Mouse (Mus musculus) heart, postnatal 4 days (tissue): Measurements from ENCODE around the gene Wars2. TPM values are rescaled to one million over a fixed set of nuclear protein-coding genes. Genes with fewer than 3 reads are reported as not detected.

Source experiments
- DNase-seq: peaks from one replicate; pipeline ENCODE4 v3.0.0; 2021
- total RNA-seq, 2 experiments: library from RNA; stranded (reverse); gene quantifications; 2 replicates each; pipeline ENCODE4 v1.2.3; 2021

Wars2 gene
- total RNA-seq, 2 experiments from 2014 or later: 7.3 to 10.8 TPM

DNA sequence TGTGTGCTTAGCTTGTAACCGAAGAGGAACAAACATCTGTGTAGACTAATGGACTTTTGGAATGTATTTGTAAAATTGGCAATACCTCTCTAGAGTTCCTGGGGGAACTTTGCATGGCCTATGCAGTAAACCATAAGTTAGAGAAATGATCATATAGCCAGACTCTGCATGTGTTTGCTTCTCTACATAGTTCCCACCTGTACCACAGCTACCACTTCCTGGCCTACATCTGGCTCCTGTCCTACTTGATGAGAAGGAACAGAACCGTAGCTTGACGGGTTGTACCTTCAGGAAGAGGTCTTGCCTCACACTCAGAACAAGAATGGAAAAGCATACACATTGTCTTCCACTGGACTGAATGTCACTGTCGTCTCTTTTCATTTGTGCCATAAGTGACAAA, 52.7 kb downstream of the Wars2 start:
- no peak for DNase-seq

DNA sequence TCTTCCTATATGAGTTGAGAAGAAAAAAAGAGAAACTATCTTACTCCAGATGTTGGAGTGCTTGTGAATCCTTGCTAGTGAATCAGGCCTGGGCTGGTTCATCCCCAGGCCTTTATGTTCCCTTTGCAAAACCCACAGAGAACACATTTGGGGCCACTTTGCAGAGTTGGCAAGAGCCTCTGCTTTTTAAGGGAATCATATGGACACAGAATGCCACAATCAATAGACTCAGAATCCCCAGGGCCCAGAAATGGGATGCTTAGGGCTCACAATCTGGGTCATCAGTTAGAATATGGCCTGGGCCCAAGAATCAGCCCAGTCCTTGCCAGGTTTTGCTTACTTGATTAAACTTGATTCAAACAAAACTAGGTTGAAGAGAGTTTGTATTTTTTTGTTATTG, 62.5 kb downstream of the Wars2 start:
- no peak for DNase-seq

DNA sequence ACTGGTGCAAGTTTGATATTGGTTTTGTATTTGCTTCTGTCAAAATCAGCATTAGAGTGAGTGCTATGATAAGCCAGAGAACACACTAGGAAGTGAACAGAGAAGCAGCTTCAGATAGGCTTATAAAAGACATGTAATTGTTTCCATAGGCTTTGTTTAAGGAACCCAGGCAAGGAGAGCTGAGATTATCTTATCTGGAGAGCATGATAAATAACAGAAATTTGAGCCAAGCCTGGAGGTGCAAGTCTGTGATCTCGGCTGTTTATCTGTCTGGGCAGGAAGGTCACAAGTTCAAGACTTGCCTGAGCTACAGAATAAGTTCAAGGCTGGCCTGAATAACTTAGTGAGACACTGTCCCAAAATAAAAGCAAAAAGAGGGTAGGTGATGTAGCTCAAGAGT, 67.5 kb downstream of the Wars2 start:
- DNase-seq: no peak

DNA sequence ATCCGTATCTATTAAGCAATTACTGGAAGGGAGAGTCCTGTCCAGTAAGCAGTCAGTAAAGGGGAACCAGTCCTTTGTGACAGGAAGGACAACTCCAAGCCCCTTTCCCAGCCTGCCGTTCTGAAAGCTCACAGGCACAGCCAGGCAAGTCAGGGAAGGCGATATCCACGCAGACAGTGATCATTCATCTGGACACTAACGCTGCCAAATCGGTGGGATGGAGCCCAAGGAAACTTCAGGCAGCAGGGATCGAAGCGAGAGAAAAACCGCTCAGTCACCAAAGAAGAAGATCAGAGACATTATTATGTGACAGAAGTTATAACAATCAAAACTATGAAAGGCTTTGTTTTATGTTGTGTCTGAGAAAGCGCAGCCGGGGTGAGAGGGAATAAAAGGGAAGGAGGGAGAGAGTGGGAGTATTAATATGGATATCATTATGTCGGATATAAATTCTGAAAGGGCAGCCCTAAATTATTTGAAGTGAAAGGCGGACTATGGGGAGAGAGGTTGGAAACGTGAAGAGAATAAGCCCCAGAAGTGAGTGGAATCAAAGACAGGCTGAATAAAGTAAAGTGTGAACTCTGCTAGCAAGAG, 70.3 kb downstream of the Wars2 start:
- no peak for DNase-seq

DNA sequence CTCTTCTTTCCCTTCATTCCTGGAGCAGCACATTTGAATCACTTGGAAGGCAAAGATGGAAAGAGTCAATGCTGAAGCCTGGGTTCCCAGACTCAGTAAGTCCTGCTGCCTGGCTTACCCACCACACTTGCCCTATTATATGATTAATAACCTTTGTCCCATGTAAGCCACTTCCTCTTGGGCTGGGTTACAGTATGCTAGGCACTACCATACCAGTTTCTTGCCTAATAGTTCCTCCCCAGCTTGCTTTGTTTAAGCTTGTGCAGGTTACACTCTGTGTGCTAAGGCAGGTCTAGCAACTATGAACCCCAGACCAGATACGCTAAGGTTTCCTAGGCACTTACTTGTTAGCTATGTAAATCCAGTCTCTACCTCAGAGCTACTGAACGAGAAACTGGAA, 86.9 kb downstream of the Wars2 start:
- no peak for DNase-seq

DNA sequence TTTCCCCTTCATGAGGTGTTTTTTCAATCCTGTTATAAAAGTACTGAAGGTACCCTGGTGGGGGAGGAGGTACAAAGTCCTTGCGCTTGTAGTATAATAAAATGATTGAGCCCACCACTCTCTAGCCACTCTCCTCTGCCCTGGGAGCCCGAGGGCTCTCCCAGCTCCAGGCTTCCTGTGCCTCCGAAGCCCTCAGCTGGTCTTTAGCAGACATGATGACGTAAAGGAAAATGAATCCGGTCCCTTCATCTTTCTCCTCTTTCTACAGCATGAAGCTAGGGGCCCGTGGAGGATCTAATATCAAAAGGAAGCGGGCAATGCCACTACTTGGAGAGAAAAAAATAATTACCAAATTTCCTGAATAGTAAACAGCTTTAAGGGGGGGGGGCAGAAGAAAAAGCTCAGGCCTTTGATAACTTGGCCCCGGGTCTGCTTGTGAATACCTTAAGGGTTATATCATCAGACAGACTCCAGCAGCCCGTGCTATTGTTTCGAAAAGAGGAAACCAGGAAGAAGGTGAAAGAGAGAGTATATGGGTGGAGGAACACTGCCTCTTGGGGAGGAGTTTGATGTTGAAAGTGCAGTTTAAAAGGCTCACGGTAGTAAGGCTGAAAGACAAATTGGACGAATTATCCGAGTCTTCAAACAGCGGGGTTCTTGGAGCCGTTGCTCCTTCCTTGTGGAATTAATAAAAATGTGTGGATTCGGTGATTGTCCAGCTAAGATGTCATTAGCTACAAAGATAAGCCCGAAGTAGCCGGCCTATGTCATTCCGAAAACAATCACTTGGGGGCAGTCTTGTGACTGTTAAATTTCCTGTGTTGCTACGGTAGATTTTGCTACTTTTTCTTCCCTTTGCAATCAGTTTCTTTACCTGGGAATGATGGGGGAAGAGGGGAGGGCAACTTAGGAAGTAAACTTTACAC, 92.8 kb downstream of the Wars2 start:
- DNase-seq: peak; percentile 67

DNA sequence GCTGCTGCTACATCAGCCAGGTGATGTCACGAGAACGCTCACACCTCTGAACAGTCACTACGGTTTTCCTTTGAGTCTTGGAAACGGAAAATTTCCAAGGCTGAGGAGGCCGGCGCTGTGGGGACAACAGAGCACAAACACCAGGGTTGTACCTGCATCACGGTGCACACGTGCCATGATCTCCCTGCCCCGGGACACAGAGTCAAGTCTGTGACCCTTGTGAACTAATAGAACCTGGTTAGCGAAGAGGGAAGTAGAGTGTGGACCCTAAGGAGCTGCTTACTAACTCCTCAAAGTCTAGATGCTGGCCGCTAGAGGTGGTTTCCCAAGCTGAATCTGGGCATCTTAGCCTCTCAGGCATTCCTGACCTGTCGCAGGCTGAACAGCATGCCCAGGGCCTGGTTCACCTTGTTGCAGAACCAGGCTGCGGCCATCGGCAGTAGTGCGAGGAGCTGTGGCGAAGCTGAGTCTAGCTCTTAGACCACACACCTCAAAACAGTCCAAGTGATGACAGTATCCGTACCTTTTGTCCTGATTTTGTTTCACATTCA, 93.5 kb downstream of the Wars2 start:
- DNase-seq: no peak

DNA sequence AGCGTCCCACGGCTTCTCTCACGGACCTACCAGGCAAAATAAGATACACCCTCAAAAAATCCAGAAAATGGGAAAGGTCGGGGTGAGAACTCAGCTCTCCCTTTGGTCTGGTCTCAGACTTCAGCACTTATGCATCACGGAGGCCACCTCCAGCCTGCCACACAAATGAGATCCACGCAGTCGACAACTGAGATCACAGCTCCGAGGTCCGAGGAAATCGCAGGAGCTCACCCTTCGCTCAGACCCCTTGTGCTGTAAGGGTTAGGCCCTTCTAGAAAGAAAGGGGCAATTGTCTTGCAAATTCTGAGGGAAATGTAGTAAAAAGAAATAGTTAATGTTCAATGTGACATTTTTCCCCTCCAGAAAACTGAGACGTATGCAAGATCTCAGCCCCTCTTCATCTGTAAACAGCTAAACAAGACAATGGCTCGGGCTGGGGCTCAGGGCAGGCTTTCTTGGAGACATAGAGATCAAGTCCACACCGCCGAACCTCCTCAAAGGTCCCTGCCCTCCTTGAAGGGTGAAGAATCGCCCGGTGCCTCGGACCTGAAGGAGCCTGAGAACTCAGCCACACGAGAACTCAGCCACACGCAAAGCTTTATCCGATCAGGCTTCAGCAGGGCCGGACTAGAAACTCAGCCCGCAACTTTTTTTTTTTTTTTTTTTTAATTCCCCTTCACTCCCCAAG, 94.4 kb downstream of the Wars2 start:
- DNase-seq: no peak

DNA sequence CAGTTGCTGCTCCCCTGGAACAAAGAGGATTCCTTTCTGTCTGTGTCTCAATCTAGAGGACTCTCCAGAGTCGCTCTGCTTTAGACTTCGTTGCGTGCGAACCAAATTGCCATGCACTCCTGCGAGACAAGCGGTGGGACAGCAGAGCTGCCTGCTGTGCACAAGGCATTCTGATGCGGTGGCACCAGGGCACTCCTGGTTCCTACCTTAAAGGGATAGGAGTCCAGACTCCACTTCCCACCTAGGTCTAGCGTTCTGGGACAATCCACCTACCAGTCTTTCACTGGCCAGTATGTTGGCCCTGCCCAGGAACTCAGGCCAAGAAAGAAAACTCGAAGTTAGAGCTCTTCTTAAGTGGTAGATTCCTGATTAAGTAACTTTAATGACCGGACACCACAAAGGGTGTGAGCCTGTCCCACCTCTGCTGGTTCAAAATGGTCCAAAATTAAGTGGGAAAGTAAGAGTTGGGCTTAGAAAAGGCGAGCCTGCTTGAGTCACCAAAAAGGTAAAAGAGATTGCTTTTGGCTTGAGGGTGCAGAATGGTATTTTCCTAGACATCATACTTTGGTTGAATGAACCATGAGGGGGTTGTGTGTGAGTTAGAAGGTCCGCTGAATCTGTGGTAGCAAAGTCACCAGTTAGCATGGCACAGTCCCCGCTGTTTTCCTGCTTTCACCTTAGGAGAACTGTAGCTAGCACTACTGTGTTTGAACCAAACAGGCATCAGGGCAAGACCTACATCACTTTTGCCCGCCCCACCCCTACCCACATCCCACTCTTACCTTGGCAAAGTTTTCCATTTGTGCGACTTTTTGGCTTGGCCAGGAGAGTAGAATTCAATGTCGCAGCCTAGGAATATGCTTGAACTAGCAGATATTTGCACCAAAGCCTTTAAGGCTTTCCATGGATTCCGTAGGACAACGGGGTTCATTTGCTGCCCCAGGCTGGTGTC, 95.2 kb downstream of the Wars2 start:
- DNase-seq: no peak

DNA sequence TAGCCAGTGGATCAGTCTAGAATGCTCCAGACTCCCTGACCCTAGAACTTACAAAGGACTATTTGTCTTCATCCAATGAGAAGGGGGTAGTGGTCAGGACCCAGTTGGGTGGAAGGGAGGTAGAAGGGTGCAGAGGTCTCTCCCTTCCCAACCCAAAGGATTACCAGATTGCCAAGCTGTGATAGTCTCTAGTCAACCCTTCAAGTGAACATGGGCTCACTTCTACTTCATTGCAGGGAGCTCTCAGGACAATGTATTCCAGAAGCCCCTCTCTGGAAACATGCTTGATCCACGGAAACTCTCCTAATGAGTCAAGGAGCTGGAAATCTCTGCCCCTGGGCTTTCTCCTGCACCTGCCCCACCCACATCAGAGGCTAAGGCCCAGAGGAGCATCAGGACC, 97.8 kb downstream of the Wars2 start:
- DNase-seq: no peak

DNA sequence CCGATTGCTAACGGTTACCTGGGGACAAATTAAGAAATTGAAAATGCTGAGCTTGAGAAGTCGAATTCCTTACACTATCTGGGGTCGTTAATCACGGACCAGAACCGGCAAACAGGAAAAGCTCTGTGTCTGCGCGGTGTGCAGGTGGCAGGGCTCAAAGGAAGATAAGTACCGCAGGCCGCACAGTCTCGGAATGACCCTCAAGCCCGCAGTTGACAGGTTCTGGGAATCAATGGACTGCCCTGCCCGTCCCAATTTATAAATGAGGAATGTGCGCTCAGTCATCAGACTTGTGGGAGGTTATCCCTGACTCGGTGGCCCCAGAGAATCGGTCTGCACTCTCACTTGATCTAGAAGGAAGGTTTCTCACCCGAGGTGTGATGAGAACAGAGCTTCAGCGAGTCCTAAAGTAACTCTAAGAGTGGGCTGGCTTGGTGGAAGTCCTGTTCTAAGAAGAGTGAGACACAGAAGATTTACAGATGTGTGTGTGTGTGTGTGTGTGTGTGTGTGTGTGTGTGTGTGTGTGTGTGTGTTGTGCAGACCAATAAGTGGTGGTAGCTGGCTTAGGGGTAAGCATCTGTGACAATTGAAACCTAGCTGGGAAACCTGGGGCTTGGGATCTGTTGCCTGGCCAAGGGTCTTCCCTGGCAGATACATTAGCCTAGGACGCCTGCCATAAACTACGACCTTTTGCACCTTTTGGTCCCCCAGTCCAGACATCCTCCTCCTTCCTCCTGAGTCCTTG, 98.6 kb downstream of the Wars2 start:
- no peak for DNase-seq

DNA sequence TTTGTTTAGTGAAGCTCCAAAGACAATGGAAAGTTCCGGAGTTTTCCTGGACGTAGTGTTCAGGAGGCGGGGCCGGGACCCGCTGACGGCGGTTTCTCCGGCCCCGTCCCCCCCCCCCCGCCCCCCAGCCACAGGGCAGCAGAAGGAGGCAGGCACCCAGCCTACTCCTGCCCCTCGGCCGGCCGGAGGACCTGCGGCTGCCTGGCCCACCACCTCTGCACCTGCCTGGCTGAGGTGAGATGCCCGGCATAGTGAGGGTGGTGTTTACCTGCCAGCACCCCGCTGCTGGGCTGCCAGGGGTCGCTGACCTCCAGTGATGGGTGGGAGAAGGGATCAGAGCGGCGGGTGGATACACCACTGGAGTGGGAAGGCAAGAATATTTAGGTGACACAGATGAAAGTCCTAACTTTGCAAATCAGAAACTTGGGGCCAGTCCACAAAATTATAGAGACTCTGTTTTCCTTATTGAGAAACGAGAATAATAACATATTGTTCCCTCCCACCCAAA, 99.4 kb downstream of the Wars2 start, which contains the start of gene Tbx15:
Tbx15 (plus strand) TSS at position 169 of the 508 bp plus-strand sequence.
- DNase-seq: no peak

DNA sequence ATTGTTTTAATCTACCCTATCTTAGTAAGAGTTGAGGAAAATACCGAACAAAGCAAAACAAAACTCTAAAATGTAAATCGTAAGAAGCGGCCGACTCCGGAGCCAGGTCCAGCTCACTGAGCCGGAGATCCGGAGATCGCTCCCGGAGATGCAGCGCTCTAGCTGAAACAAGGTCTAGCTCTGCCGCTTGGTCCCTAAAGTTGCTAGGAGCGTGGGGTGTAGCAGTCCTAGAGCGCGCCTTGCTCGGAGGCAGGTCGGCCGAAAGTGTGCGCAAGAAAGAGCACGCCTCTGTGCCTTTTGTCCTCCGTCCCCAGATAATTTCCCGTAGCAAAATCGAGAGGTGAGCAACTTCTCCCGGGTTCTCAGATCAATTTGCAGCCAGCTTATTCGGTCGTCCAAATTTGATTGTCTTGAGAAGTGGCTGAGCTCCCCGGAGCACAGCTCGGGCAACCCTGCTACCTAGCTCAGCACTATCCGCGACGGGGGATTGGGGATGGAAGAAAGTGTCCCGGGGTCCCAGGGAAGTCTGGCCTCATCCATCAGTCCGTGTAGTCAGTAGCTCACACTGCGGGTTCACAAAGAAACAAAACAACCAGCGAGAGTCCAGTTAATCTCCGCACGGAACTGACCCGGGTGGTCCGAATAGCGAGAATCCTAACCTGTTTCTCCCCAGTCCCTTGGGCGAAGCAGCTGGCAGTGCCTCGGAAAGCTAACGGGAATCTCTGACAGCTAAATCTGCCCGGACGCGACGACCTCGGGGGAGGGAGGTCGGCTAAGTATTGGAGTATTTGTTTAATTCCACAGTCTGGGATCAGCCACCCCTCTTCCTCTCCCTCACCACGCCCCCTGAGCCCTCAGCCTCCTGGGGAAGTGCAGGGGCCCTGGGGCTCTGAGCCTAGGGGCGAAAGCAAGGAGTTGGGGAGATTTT, 100.2 kb downstream of the Wars2 start:
- no peak for DNase-seq

DNA sequence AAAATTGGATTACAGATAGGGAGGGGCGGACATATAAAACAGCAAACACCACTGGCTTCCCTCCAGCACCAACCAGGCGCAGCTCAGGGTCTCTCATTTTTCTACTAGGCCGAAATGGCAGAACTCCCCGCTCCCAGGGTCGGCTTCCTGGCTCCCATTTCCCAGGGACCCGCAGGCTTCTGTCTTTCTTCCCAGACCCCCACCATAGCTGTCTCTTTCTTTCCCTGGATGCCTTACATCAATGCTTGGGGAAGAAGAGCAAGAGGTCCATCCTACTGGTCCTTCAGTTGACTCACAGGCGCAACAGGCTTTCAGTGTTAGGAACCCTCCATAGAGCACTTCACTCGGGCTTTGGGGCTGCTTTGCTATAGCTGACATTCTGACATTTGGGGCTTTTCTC, 101.6 kb downstream of the Wars2 start:
- no peak for DNase-seq

DNA sequence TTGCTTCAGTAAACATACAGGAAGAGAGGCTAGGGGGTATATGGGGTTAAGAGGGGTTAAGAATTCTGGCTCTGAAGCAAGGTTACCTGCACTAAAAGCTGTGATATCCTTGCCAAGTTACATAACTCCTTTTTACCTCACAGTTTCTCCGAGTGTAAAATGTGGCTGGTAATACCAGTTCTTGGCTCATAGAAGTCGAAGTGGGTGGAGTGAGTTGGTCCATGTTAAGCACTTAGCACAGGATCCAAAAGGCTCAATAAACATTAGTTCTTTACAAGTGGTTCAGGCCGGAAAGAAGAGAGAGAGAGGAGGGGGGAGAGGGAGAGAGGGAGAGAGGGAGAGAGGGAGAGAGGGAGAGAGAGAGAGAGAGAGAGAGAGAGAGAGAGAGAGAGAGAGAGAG, 104.5 kb downstream of the Wars2 start:
- no peak for DNase-seq

DNA sequence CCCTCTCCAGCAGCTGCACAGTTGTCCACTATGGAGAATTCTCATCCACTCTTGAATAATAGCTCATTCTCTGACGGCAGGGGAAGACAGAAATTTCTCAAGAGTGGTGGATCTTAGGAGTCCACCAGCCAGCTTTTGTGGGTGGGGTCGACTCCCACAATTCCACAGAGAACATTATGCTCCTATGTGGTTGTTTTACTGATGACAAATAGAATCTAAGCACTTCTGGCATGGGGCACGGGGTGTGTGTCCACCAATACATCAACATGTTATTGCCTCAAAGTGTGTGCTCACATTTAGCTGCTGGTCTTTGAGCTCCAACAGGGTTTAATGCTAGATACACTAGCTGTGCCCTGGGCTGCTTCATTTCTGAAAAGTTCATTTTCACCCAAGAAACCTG, 105.8 kb downstream of the Wars2 start:
- no peak for DNase-seq

DNA sequence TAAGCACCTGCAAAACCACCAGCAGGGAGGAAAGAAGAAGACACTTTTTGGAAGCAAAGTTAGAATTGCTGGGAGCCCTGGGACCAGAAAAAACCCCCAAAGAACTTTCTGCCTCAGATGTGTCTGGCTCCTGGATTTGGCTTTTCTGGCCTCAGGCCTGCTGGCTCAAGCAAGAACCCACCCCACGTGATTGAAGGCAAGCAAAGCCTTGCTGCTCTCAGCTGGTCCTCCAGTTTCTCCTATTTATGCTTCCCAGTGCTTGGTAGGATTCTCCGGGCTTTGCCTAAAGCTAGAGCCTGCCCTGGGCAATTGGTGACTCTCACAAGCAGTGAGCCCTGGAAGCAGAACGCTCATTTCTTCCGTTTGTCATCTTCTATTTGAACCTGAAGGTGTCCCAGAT, 106.7 kb downstream of the Wars2 start:
- DNase-seq: no peak

DNA sequence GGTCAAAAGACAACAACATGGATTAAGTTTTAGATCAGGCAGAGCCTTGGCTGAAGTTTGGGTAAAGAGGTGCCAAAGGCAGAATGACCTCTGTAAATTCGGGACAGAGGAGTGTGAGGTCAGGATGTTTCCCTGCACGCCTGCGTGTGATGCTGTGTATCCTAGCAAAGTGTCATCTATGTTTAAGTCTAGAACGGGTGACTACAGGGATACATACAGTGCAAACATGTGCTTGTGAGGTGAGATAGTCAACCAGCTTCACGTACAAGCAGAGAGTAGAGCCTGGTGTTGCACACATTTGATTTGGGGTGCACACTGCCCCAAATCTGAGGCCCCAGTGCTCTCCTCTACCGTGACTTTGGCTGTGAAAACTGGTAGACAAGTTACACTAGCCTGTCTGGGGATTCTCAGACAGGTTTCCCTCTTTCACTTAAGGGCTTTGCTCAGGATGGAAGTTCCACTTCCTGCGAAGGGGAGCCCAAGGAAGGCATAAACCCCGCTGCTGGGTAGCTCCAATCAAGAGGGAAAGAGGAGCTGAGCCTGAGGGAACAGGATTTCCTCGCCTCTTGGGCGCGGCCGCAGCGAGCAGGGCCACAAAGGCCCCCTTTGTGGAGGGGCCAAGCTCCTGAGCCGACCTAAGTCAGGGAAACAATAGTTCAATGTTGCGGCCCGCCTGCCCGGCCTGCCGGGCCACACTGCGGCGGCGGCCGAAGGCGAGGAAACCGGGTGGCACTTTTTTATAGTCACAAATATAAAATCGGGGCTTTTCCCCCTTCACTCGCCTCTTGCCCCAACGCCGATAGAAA, 107.3 kb downstream of the Wars2 start:
- DNase-seq: no peak
